Mouse (Mus musculus) small intestine, adult 2 months (tissue): ENCODE measurements around the gene Sgca.

Experiments used
- CTCF ChIP-seq: fragments of 200-500 bp; IDR thresholded peaks from 2 replicates; pipeline ENCODE4 v1.5.1; 2012; ENCODE audit warnings: low read depth, mild to moderate bottlenecking, control low read depth, inconsistent platforms, low read length, moderate library complexity, mixed read lengths; ENCODE audit not compliant: insufficient replicate concordance, insufficient read length; ENCODE audit errors: extremely low read depth
- POLR2A ChIP-seq: fragments of 200-500 bp; IDR thresholded peaks from 2 replicates; pipeline ENCODE4 v1.6.1; 2012; ENCODE audit warnings: low read depth, mild to moderate bottlenecking, control low read depth, inconsistent platforms, low read length, moderate library complexity

GRCm38 (mm10) chr11:94985140-94985539 lies 9.0 kb upstream of the Sgca start:
- no peak for TF ChIP-seq CTCF
- TF ChIP-seq POLR2A: no peak
